Mouse (Mus musculus) activated CD4-positive, CD25-positive, alpha-beta regulatory T cell, adult 4 months (primary cell): Measurements from ENCODE around the gene 1110032F04Rik. TPM values are rescaled to one million over a fixed set of nuclear protein-coding genes. Genes with fewer than 3 reads are reported as not detected.
A peak's percentile ranks its signal among the peaks of the same experiment; 100 is the strongest.

Experiments used
- ATAC-seq: one replicate; pipeline ENCODE4 v1.8.0; 2017
- polyA plus RNA-seq, 2 experiments: library from polyadenylated mRNA; unstranded; fragments of 100-300 nt; shearing (Covaris generic); gene quantifications; one replicate each; pipeline ENCODE4 v1.2.1; 2017

1110032F04Rik gene
- polyA plus RNA-seq: 1 to 10 TPM; 1.9 to 2.3 TPM

GRCm38 (mm10) chr3:68869211-68869690 lies at the start of gene 1110032F04Rik:
Gene 1110032F04Rik (plus strand): TSS chr3:68869586.
- ATAC-seq: peak; percentile 60

GRCm38 (mm10) chr3:68821406-68821805 lies 48.0 kb upstream of the 1110032F04Rik start:
- no peak for ATAC-seq

- ATAC-seq: no peak
Measured at GRCm38 (mm10) chr3:68821926-68822341, 47.5 kb upstream of the 1110032F04Rik start.

- no peak for ATAC-seq
Measured at GRCm38 (mm10) chr3:68823876-68824764, 45.3 kb upstream of the 1110032F04Rik start.

GRCm38 (mm10) chr3:68824765-68825090 lies 44.7 kb upstream of the 1110032F04Rik start:
- ATAC-seq: no peak

GRCm38 (mm10) chr3:68825151-68825550 lies 44.2 kb upstream of the 1110032F04Rik start:
- ATAC-seq: no peak

GRCm38 (mm10) chr3:68827671-68828070 lies 41.7 kb upstream of the 1110032F04Rik start:
- ATAC-seq: no peak

- peak; percentile 75 for ATAC-seq
Measured at GRCm38 (mm10) chr3:68829944-68830343, 39.4 kb upstream of the 1110032F04Rik start.

GRCm38 (mm10) chr3:68836857-68837499 lies 32.4 kb upstream of the 1110032F04Rik start:
- no peak for ATAC-seq

- no peak for ATAC-seq
Measured at GRCm38 (mm10) chr3:68840206-68840605, 29.2 kb upstream of the 1110032F04Rik start.

GRCm38 (mm10) chr3:68844025-68844424 lies 25.4 kb upstream of the 1110032F04Rik start:
- ATAC-seq: no peak

- no peak for ATAC-seq
Measured at GRCm38 (mm10) chr3:68848323-68848722, 21.1 kb upstream of the 1110032F04Rik start.

- no peak for ATAC-seq
Measured at GRCm38 (mm10) chr3:68852414-68852813, 17.0 kb upstream of the 1110032F04Rik start.

GRCm38 (mm10) chr3:68869691-68870567 lies 543 bp downstream of the 1110032F04Rik start:
- peak; percentile 44 for ATAC-seq

GRCm38 (mm10) chr3:68870568-68870950 lies 1.2 kb downstream of the 1110032F04Rik start:
- no peak for ATAC-seq

GRCm38 (mm10) chr3:68874079-68874478 lies 4.7 kb downstream of the 1110032F04Rik start:
- ATAC-seq: no peak

- ATAC-seq: no peak
Measured at GRCm38 (mm10) chr3:68886845-68887244, 17.5 kb downstream of the 1110032F04Rik start.

GRCm38 (mm10) chr3:68895426-68895825 lies 26.0 kb downstream of the 1110032F04Rik start:
- no peak for ATAC-seq

GRCm38 (mm10) chr3:68897154-68897553 lies 27.8 kb downstream of the 1110032F04Rik start:
- ATAC-seq: no peak

GRCm38 (mm10) chr3:68902636-68903035 lies 33.2 kb downstream of the 1110032F04Rik start:
- ATAC-seq: peak; percentile 79

- no peak for ATAC-seq
Measured at GRCm38 (mm10) chr3:68904902-68905778, 35.8 kb downstream of the 1110032F04Rik start.

- ATAC-seq: no peak
Measured at GRCm38 (mm10) chr3:68907509-68907908, 38.1 kb downstream of the 1110032F04Rik start.
